Mouse (Mus musculus) liver, adult 2 months (tissue): ENCODE results near the gene Stk10.

ENCODE experiments used
- CTCF ChIP-seq: fragments of 200-500 bp; IDR thresholded peaks from 2 replicates; pipeline ENCODE4 v1.5.1; 2011; ENCODE audit warnings: low read depth, low read length, control low read depth
- POLR2A ChIP-seq: fragments of 200-500 bp; IDR thresholded peaks from 2 replicates; pipeline ENCODE4 v1.6.1; 2011; ENCODE audit warnings: low read length, control low read depth; ENCODE audit not compliant: insufficient read depth; ENCODE audit errors: extremely low read depth

GRCm38 (mm10) chr11:32549236-32549635, 16.1 kb downstream of the Stk10 start:
- TF ChIP-seq POLR2A (no peak), CTCF (no peak)
